Mouse (Mus musculus) forebrain, postnatal 0 days (tissue): ENCODE measurements around the gene Tango2. TPM values are rescaled to one million over a fixed set of nuclear protein-coding genes. Genes with fewer than 3 reads are reported as not detected.

ENCODE experiments used
- ATAC-seq: fragments of 200-750 bp; cut with Nextera tagmentation; 2 replicates; pipeline ENCODE4 v1.8.0; 2017; ENCODE audit warnings: mild to moderate bottlenecking, moderate library complexity
- DNase-seq: peaks from one replicate; pipeline ENCODE4 v3.0.0-alpha.2; 2015
- H3K27ac ChIP-seq: fragments of 300-500 bp; sonication (generic); 2 replicates; pipeline ENCODE4 v1.5.1; 2014; ENCODE audit warnings: low read depth, mild to moderate bottlenecking, antibody characterized with exemption, low read length, moderate library complexity, mixed read lengths
- H3K27me3 ChIP-seq: fragments of 300-500 bp; sonication (generic); 2 replicates; pipeline ENCODE4 v1.6.1; 2014; ENCODE audit warnings: mild to moderate bottlenecking, low read length, mixed read lengths; ENCODE audit not compliant: insufficient read depth
- H3K36me3 ChIP-seq: fragments of 300-500 bp; sonication (generic); 2 replicates; pipeline ENCODE4 v1.6.1; 2014; ENCODE audit warnings: mild to moderate bottlenecking, moderate library complexity; ENCODE audit not compliant: insufficient read depth
- H3K4me1 ChIP-seq: fragments of 300-500 bp; sonication (generic); 2 replicates; pipeline ENCODE4 v1.6.1; 2014; ENCODE audit warnings: antibody characterized with exemption; ENCODE audit not compliant: insufficient read depth
- H3K4me2 ChIP-seq: fragments of 300-500 bp; sonication (generic); 2 replicates; pipeline ENCODE4 v1.6.1; 2014; ENCODE audit warnings: low read depth, mild to moderate bottlenecking, moderate library complexity
- H3K4me3 ChIP-seq: fragments of 300-500 bp; sonication (generic); 2 replicates; pipeline ENCODE4 v1.5.1; 2014; ENCODE audit warnings: low read depth, low read length, mixed read lengths
- H3K9ac ChIP-seq: fragments of 300-500 bp; sonication (generic); 2 replicates; pipeline ENCODE4 v1.6.1; 2014; ENCODE audit warnings: mild to moderate bottlenecking
- H3K9me3 ChIP-seq: fragments of 300-500 bp; sonication (generic); 2 replicates; pipeline ENCODE4 v1.6.1; 2016; ENCODE audit warnings: low read length
- CTCF ChIP-seq: sonication (generic); IDR thresholded peaks from 2 replicates; pipeline ENCODE4 v1.5.1; 2016; ENCODE audit warnings: antibody characterized with exemption, control low read depth, low read depth
- WGBS: fragments of 180-500 bp; shearing (Covaris S2); extraction: QIAGEN DNeasy Blood & Tissue Kit; methylation state at CpG from one replicate; pipeline ENCODE4 v1.1.7; 2014; 5-methylcytosine and 5-hydroxymethylcytosine counted together
- polyA plus RNA-seq: library from polyadenylated mRNA; unstranded; fragments of >200 nt; fragmentation: Nextera tagmentation; extraction: Ambion mirVana; gene quantifications from 2 replicates; pipeline ENCODE4 v1.2.1, GENCODE M21; 2015
- total RNA-seq: library from RNA; depleted of rRNA; stranded (reverse); fragments of >200 nt; gene quantifications from 2 replicates; pipeline ENCODE4 v1.2.3, GENCODE M21; 2014; rRNA removed

The Tango2 gene
- 25.5 and 43.0 TPM in 2 replicates for total RNA-seq
- polyA plus RNA-seq: 69.9 and 75.9 TPM in 2 replicates

GRCm38 (mm10) chr16:18347931-18348600, at the start of gene Tango2, which contains the start of gene Arvcf:
Gene Tango2 (minus strand): TSS chr16:18348103.
Gene Arvcf (plus strand): TSS chr16:18348182.
- H3K36me3 ChIP-seq: no peaks in the 10 kb centered on the region
- peak within 1 kb of the TSS; percentile 84 for H3K9ac ChIP-seq
- no peaks in the 10 kb centered on the region for H3K9me3 ChIP-seq
- H3K4me1 ChIP-seq: peaks cover 12% of the 10 kb centered on the region
- H3K27me3 ChIP-seq: no peaks in the 10 kb centered on the region
- peak within 1 kb of the TSS; percentile 48; the same call in 1 of the 2 replicates for H3K27ac ChIP-seq
- H3K4me2 ChIP-seq: peak within 1 kb of the TSS; percentile 81
- WGBS: under 1% methylated on average over 42 of the region's 44 CpGs
- TF ChIP-seq CTCF: peak; percentile 50
- H3K4me3 ChIP-seq: peak within 1 kb of the TSS; percentile 87
- DNase-seq (peak; percentile 94), ATAC-seq (peak; percentile 87)

GRCm38 (mm10) chr16:18396791-18397621, 49.1 kb upstream of the Tango2 start:
- Histone ChIP-seq H3K4me1 (peaks cover 22% of the 10 kb centered on the region; the same call in 1 of the 2 replicates), H3K4me3 (no peak overlapping the region), H3K9ac (no peak overlapping the region), H3K36me3 (peaks cover 43% of the 10 kb centered on the region), H3K27ac (no peak overlapping the region), H3K9me3 (no peaks in the 10 kb centered on the region), H3K27me3 (no peaks in the 10 kb centered on the region), H3K4me2 (no peak overlapping the region)
- ATAC-seq (no peak), DNase-seq (no peak)
- 95% methylated on average over 27 of the region's 27 CpGs for WGBS
- TF ChIP-seq CTCF: no peak

- no peak overlapping the region for H3K4me3 ChIP-seq
- H3K27me3 ChIP-seq: no peaks in the 10 kb centered on the region
- H3K4me2 ChIP-seq: no peak overlapping the region
- DNase-seq (no peak), ATAC-seq (peak; percentile 10)
- peaks cover 35% of the 10 kb centered on the region for H3K36me3 ChIP-seq
- no peak overlapping the region for H3K27ac ChIP-seq
- no peak for TF ChIP-seq CTCF
- 41% methylated on average over 2 of the region's 2 CpGs for WGBS
- no peaks in the 10 kb centered on the region for H3K9me3 ChIP-seq
- H3K4me1 ChIP-seq: peaks cover 22% of the 10 kb centered on the region; the same call in 1 of the 2 replicates
- H3K9ac ChIP-seq: no peak overlapping the region
Measured at GRCm38 (mm10) chr16:18396201-18396600, 48.3 kb upstream of the Tango2 start.

- TF ChIP-seq CTCF: no peak
- DNase-seq (no peak), ATAC-seq (no peak)
- WGBS: 15% methylated on average over 6 of the region's 7 CpGs
- H3K9me3 ChIP-seq: no peaks in the 10 kb centered on the region
- H3K27ac ChIP-seq: no peak overlapping the region
- no peak overlapping the region for H3K4me3 ChIP-seq
- H3K4me1 ChIP-seq: peaks cover 22% of the 10 kb centered on the region; the same call in 1 of the 2 replicates
- no peak overlapping the region for H3K9ac ChIP-seq
- H3K36me3 ChIP-seq: peaks cover 35% of the 10 kb centered on the region
- no peak overlapping the region for H3K4me2 ChIP-seq
- no peaks in the 10 kb centered on the region for H3K27me3 ChIP-seq
Measured at GRCm38 (mm10) chr16:18395620-18396036, 47.7 kb upstream of the Tango2 start.

- Histone ChIP-seq H3K4me3 (no peak overlapping the region), H3K27ac (0 out of 2 replicates have a peak overlapping the region, but pooled peaks have one; percentile 2), H3K4me1 (peaks cover 18% of the 10 kb centered on the region; the same call in 1 of the 2 replicates), H3K36me3 (peaks cover 32% of the 10 kb centered on the region), H3K9me3 (no peaks in the 10 kb centered on the region), H3K27me3 (no peaks in the 10 kb centered on the region), H3K4me2 (no peak overlapping the region), H3K9ac (no peak overlapping the region)
- WGBS: 12% methylated on average over 11 of the region's 11 CpGs
- no peak for DNase-seq
- no peak for ATAC-seq
- no peak for TF ChIP-seq CTCF
Measured at GRCm38 (mm10) chr16:18394777-18395619, 47.1 kb upstream of the Tango2 start.

- Histone ChIP-seq H3K4me1 (peaks cover 18% of the 10 kb centered on the region; the same call in 1 of the 2 replicates), H3K4me2 (peak overlapping the region; percentile 95), H3K9ac (no peak overlapping the region), H3K27me3 (no peaks in the 10 kb centered on the region), H3K27ac (no peak overlapping the region), H3K36me3 (peaks cover 23% of the 10 kb centered on the region), H3K9me3 (no peaks in the 10 kb centered on the region), H3K4me3 (no peak overlapping the region)
- no peak for TF ChIP-seq CTCF
- DNase-seq (no peak), ATAC-seq (no peak)
- WGBS: 49% methylated on average over 3 of the region's 3 CpGs
Measured at GRCm38 (mm10) chr16:18394056-18394455, 46.2 kb upstream of the Tango2 start.
